Mouse (Mus musculus) midbrain, embryonic 14.5 days (tissue): ENCODE measurements around the gene Vezt. TPM values are rescaled to one million over a fixed set of nuclear protein-coding genes. Genes with fewer than 3 reads are reported as not detected.

Source experiments
- ATAC-seq: fragments of 200-750 bp; cut with Nextera tagmentation; 2 replicates; pipeline ENCODE4 v1.8.0; 2017; ENCODE audit warnings: moderate number of reproducible peaks, moderate library complexity; ENCODE audit not compliant: low FRiP score, low TSS enrichment
- DNase-seq: peaks from one replicate; pipeline ENCODE4 v3.0.0-alpha.2; 2015
- H3K27ac ChIP-seq: fragments of 300-500 bp; sonication (generic); replicated peaks from 2 replicates; pipeline ENCODE4 v1.5.1; 2014; ENCODE audit warnings: mild to moderate bottlenecking, low read depth, low read length, moderate library complexity
- H3K27me3 ChIP-seq: fragments of 300-500 bp; sonication (generic); 2 replicates; pipeline ENCODE4 v1.6.1; 2014; ENCODE audit warnings: low read length, control low read depth, mixed read lengths; ENCODE audit not compliant: control insufficient read depth, insufficient read depth
- H3K36me3 ChIP-seq: fragments of 300-500 bp; sonication (generic); 2 replicates; pipeline ENCODE4 v1.6.1; 2014; ENCODE audit warnings: low read length, control low read depth; ENCODE audit not compliant: control insufficient read depth, insufficient read depth
- H3K4me1 ChIP-seq: fragments of 300-500 bp; sonication (generic); 2 replicates; pipeline ENCODE4 v1.6.1; 2014; ENCODE audit warnings: mild to moderate bottlenecking, antibody characterized with exemption, low read length, control low read depth; ENCODE audit not compliant: control insufficient read depth, insufficient read depth
- H3K4me2 ChIP-seq: fragments of 300-500 bp; sonication (generic); 2 replicates; pipeline ENCODE4 v1.6.1; 2014; ENCODE audit warnings: mild to moderate bottlenecking, low read length, moderate library complexity
- H3K4me3 ChIP-seq: fragments of 300-500 bp; sonication (generic); replicated peaks from 2 replicates; pipeline ENCODE4 v1.5.1; 2014; ENCODE audit warnings: low read depth, low read length
- H3K9ac ChIP-seq: fragments of 300-500 bp; sonication (generic); replicated peaks from 2 replicates; pipeline ENCODE4 v1.6.1; 2014; ENCODE audit warnings: mild to moderate bottlenecking, low read length, moderate library complexity
- H3K9me3 ChIP-seq: fragments of 300-500 bp; sonication (generic); 2 replicates; pipeline ENCODE4 v1.6.1; 2016; ENCODE audit warnings: low read length, control low read depth, mixed read lengths; ENCODE audit not compliant: control insufficient read depth
- WGBS: fragments of 180-500 bp; shearing (Covaris S2); extraction: QIAGEN DNeasy Blood & Tissue Kit; methylation state at CpG from one replicate; pipeline ENCODE4 v1.1.7; 2014; 5-methylcytosine and 5-hydroxymethylcytosine counted together
- polyA plus RNA-seq: library from polyadenylated mRNA; unstranded; fragments of >200 nt; fragmentation: Nextera tagmentation; extraction: Ambion mirVana; gene quantifications from 2 replicates; pipeline ENCODE4 v1.2.1, GENCODE M21; 2014

Gene Vezt
- polyA plus RNA-seq = 64.1 and 74.8 TPM in 2 replicates

DNA sequence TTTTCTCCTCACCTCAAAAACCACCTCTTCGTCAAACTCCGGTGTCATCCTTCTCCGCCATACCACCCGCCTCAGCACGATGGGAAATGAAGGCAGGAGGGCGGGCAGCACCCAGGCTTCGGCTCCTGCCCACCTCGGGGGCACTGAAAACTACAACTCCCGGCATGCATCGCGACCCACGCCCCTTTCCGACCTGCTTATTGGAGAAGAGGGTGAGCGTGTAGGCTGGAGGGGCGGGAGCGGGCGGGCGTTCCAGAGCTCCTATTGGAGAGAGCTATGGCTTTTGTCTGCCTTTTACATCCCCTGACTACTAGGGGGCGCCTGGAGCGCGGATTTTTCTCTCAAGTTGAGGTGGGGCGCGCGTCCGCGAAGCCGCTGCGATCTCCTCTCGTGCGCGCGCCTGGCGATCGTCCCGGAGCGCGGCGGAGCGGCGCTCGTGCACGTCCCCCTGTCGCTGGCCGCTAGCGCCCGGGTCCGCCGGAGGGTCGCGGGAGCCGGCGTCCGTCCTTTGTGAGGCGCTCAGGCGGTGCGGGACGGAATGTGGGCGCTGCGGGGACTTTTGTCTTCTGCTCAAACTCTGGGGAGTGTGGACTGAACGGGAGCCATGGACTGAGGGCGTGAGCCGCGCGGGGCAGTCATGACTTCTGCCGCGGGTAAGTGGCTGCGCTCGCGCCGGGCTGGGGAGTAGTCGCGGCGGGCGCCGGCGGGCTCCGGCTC, at the start of gene Vezt, which contains the start of gene Fgd6:
Gene Vezt, minus strand, starts transcription at position 160 of the 717 bp plus-strand sequence.
Gene Fgd6, plus strand, starts transcription at position 344 of the 717 bp plus-strand sequence.
- no peaks in the 10 kb centered on the region for H3K27me3 ChIP-seq
- H3K4me2 ChIP-seq = peak within 1 kb of the TSS; percentile 76
- H3K36me3 ChIP-seq = peaks cover 2% of the 10 kb centered on the region
- no peaks in the 10 kb centered on the region for H3K9me3 ChIP-seq
- peak; percentile 100 for DNase-seq
- peak; percentile 98 for ATAC-seq
- H3K4me1 ChIP-seq = peaks cover 18% of the 10 kb centered on the region
- under 1% methylated on average over 77 of the region's 77 CpGs for WGBS
- H3K9ac ChIP-seq = peak within 1 kb of the TSS; percentile 74
- H3K27ac ChIP-seq = peak within 1 kb of the TSS; percentile 81
- peak within 1 kb of the TSS; percentile 67 for H3K4me3 ChIP-seq

DNA sequence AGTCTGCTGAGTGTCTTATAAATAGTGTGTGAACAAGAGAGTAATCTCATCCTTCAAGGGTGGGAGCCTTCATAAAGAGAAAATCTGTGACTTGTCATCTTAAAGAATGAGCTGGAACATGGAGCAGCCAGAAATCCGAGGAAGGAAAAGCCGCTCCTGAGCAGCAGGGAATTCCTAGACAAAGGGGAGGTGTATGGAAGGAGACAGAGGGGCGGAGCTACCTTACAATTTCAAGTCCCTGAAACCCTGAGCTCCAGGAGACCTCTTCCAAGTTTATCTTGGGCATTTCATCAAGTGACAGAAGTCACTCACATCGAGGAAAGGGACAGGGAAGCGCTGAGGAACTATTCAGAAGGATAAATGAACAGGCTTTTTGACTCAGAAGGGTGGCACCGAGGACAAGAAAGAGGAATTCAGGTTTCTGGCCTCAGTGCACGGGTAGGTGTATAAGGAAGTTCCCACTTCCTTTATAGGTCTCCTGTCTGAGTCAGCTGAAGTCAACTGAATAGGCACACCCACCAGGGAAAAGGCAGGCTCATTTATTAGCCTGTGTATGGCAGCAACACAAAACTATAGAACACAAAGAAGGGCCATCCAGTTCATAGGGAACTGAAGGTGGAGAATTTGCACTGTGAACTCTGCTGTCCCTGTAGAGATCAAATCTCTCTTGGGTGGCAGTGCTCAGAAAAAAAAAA, 46.6 kb upstream of the Vezt start:
- H3K9me3 ChIP-seq = no peaks in the 10 kb centered on the region
- 32% methylated on average over 7 of the region's 7 CpGs for WGBS

DNA sequence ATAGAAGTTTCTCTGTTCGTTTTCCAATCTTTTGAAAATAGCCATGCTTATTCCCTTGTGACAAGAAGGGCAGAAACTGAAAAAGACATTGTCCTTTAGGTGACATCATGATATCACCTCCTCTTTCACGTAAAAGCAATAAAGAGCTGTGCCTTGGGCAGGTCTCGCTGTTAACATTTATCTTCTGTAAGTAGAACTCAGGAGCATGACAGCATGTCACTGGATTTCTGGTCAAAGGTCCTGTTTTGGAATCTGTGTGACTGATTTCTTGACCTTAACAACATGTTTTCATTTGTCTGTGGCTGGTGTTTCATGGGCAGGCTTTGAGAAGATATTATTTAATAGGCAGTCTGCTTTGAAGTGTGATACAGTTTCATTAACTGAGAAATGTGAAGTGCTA, 45.1 kb upstream of the Vezt start:
- Histone ChIP-seq H3K27ac (no peak overlapping the region), H3K27me3 (no peaks in the 10 kb centered on the region), H3K4me3 (no peak overlapping the region), H3K9me3 (no peaks in the 10 kb centered on the region), H3K9ac (no peak overlapping the region), H3K36me3 (no peaks in the 10 kb centered on the region), H3K4me2 (no peak overlapping the region), H3K4me1 (0 out of 2 replicates have a peak, but pooled peaks cover 8% of the 10 kb centered on the region)
- ATAC-seq (no peak), DNase-seq (no peak)
- WGBS = 73% methylated on average over 3 of the region's 3 CpGs

More for the DNA sequence above, 46.6 kb upstream of the Vezt start:
- H3K27me3 ChIP-seq = no peaks in the 10 kb centered on the region
- H3K36me3 ChIP-seq = no peaks in the 10 kb centered on the region
- H3K27ac ChIP-seq = no peak overlapping the region
- no peak for ATAC-seq
- 0 out of 2 replicates have a peak, but pooled peaks cover 5% of the 10 kb centered on the region for H3K4me1 ChIP-seq
- H3K4me2 ChIP-seq = no peak overlapping the region
- H3K9ac ChIP-seq = no peak overlapping the region
- H3K4me3 ChIP-seq = no peak overlapping the region
- no peak for DNase-seq

DNA sequence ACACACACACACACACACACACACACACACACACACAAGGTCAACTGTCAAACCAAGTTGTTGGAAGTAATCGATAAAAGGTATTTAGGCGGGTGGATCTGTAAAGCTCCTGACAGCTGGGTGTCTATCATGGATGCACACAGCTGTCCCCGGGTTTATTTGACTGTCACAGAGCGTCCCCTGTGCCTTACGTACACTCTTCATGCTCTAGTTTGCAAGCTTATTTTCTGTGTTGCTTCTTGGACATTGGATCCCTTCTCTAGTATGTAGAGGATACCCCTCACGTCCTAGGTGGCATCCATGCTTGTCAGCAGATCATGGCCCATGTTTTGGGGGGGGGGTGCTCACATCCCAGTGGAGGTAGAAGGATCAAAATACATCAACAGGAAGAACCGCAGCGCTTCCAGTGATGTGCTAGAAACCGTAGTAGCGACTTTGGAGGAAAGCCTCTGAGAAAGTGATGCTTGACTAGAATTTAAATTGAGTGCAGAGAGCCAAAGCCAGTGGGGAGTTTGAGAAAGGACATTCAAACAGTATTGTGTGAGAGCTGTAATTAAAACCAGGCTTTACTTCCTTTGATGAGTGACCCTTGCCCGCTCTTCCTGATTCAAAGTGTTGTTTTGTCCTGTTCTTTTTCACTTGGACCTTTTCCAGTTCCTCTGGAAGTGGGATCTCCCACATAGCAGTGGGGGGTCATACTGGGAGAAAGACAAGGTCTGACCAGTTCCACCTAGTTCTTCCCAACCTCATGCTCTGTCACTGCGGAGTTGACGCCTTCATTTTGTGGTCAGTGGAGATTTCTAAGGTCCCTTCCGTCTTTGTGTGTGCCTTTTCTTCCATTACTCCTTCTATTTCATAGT, 41.6 kb upstream of the Vezt start:
- no peak for ATAC-seq
- Histone ChIP-seq H3K4me1 (0 out of 2 replicates have a peak, but pooled peaks cover 8% of the 10 kb centered on the region), H3K4me3 (no peak overlapping the region), H3K9me3 (no peaks in the 10 kb centered on the region), H3K9ac (no peak overlapping the region), H3K4me2 (no peak overlapping the region), H3K27me3 (no peaks in the 10 kb centered on the region), H3K27ac (peak overlapping the region; percentile 45; the same call in 1 of the 2 replicates), H3K36me3 (no peaks in the 10 kb centered on the region)
- peak; percentile 40 for DNase-seq
- WGBS = 49% methylated on average over 14 of the region's 14 CpGs

DNA sequence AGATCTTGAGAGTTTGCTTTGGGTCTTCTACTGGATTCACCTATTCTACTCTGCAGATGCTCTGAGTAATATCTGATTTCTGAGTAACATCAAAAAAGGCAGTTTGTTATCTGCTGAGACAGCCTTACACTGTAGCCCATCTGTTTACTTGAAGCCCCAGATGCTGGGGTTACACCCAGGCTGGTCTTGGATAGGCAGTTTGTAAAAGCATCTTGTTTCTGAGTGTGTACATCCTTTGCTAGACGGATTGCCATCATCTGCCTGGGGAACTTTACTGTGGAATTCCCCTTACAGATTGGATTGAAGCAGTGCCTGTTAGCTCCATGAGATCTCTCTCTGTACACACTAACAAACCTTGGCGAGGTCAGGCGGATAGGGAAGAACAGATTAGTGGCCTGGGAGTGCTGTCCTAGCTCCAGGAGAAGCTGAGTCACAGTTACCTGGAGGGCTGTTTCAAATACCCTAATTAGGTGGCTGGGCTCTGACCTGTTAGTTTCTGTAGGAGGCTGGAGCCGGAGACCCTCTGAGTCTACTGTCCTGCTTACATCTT, 37.4 kb upstream of the Vezt start:
- 84% methylated on average over 4 of the region's 4 CpGs for WGBS
- Histone ChIP-seq H3K4me3 (no peak overlapping the region), H3K27ac (no peak overlapping the region), H3K4me2 (no peak overlapping the region), H3K9ac (no peak overlapping the region), H3K4me1 (0 out of 2 replicates have a peak, but pooled peaks cover 8% of the 10 kb centered on the region), H3K36me3 (no peaks in the 10 kb centered on the region), H3K9me3 (no peaks in the 10 kb centered on the region), H3K27me3 (no peaks in the 10 kb centered on the region)
- ATAC-seq (no peak), DNase-seq (no peak)

DNA sequence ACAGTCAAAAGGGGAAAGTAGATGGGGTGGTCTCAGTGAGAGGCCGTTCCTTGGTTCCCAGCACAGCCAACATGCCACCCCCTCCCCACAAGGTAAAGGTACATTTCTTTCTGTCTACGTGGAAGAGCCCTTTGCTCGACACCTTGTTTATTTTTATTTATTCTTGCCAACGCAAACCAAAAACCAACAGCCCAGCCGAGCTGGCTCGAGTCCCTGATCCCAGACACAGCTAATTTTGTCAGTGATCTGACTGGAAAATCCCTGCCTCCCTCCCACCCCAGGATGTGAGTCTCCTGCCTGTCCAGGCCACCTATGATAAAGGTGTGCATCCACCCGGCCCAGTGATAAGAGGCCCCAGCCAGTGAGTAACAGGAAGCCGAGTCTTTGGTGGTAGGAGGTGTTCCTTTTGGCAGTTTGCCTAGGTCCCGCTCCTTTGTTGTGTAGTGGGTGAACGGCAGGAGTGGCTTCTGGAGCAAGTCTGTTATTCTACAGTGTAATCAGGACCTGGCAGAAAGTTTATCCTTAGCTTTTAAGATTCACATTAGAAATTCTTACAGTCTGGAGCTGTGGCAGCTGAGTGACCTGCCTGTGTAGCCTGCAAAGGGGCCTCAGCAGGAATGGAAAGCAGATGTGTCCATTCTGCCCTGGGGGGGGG, 36.8 kb upstream of the Vezt start:
- no peak for ATAC-seq
- 73% methylated on average over 10 of the region's 10 CpGs for WGBS

DNA sequence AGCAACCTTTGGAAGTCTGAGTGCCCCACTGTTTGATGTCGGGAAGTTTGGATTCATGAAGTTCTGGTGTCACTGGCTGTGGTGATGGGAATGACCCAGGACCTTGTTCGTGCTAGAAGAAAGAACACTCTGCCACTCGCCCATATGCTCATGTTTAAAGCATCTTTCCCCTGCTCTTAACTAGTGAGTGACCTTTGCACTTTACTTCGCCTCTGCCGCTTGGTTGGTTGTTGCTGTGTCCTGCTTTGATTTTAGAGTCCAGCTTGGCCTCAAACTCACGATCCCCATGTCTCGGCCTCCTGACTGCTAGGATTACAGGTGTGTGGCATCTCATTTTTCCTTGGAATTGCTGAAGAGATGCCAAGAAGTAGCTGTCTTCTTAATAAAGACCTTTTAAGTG, 36.0 kb upstream of the Vezt start:
- H3K4me2 ChIP-seq = no peak overlapping the region
- no peaks in the 10 kb centered on the region for H3K4me1 ChIP-seq
- H3K27ac ChIP-seq = no peak overlapping the region
- no peaks in the 10 kb centered on the region for H3K9me3 ChIP-seq
- DNase-seq (no peak), ATAC-seq (no peak)
- no peaks in the 10 kb centered on the region for H3K27me3 ChIP-seq
- 86% methylated on average over 7 of the region's 7 CpGs for WGBS
- H3K4me3 ChIP-seq = no peak overlapping the region
- H3K36me3 ChIP-seq = no peaks in the 10 kb centered on the region
- H3K9ac ChIP-seq = no peak overlapping the region

More for the DNA sequence above, 36.8 kb upstream of the Vezt start:
- peak; percentile 37 for DNase-seq
- Histone ChIP-seq H3K27me3 (no peaks in the 10 kb centered on the region), H3K4me1 (0 out of 2 replicates have a peak, but pooled peaks cover 6% of the 10 kb centered on the region), H3K4me2 (no peak overlapping the region), H3K36me3 (no peaks in the 10 kb centered on the region), H3K9ac (no peak overlapping the region), H3K9me3 (no peaks in the 10 kb centered on the region), H3K4me3 (no peak overlapping the region), H3K27ac (no peak overlapping the region)

DNA sequence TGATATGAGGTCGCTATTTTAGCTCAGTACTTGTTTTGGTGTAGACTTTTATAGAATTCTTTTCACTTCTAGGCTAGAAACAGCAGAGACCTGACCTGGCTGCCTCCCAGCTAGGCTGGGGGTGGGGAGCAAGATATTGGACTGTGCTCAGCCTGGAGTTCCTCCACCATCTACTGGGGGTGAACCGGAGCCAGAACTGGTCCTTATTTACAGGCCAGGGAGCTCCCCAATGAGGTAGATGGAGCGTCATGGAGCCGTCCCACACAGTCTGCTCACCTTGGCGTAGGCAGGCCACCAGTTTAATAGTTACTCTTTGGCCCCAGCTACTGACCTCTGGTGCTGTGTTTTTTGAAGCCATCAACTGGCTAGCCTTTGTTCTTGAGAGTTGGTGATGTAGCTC, 33.1 kb upstream of the Vezt start:
- Histone ChIP-seq H3K4me1 (no peaks in the 10 kb centered on the region), H3K4me2 (no peak overlapping the region), H3K9me3 (no peaks in the 10 kb centered on the region), H3K4me3 (no peak overlapping the region), H3K9ac (no peak overlapping the region), H3K36me3 (no peaks in the 10 kb centered on the region), H3K27me3 (no peaks in the 10 kb centered on the region), H3K27ac (no peak overlapping the region)
- DNase-seq (no peak), ATAC-seq (no peak)
- 94% methylated on average over 5 of the region's 5 CpGs for WGBS
